Mouse (Mus musculus): ENCODE measurements around the gene Olfr1249. TPM values are rescaled to one million over a fixed set of nuclear protein-coding genes. Genes with fewer than 3 reads are reported as not detected.
"Not testable (repeated sequence)": the region's sequence is repeated elsewhere in the genome, so short reads cannot be mapped to it uniquely, and the experiment has no call there.

The Olfr1249 gene
- polyA plus RNA-seq (2011; ENCODE audit: insufficient read length, low read depth, missing spikeins), result not detected in 2 replicates

DNA sequence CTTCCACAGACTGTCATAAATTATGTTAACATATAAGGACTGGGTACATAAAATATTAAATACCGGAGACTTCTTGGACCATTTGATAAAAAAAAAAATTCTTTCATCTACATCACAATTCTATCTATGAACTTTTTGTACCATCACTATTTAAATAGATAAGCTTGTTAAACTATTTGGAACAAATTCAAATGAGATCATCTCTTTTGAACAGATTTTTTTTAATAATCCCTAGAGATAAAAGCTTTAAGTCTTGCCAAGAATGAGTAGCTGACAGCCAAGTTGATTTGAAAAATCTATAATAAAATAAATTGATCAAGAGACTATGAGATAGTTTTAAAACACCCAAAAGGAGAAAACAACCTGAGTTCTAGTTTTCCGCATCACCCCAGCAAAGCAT is at the start of gene Olfr1249:
Gene Olfr1249 (minus strand): TSS at position 101 of the 400 bp plus-strand sequence.
- TF ChIP-seq CTCF (IDR thresholded peaks at IDR 0.05; ENCODE audit: borderline replicate concordance, insufficient read depth, low read length) (no peak), POLR2A (IDR thresholded peaks at IDR 0.05; ENCODE audit: low read depth, low read length) (no peak)
- H3K27ac ChIP-seq (ENCODE audit: insufficient read depth, low read length), result no peak within 1 kb of the TSS
- no peak within 1 kb of the TSS for H3K4me3 ChIP-seq (ENCODE audit: insufficient read depth, low read length)

DNA sequence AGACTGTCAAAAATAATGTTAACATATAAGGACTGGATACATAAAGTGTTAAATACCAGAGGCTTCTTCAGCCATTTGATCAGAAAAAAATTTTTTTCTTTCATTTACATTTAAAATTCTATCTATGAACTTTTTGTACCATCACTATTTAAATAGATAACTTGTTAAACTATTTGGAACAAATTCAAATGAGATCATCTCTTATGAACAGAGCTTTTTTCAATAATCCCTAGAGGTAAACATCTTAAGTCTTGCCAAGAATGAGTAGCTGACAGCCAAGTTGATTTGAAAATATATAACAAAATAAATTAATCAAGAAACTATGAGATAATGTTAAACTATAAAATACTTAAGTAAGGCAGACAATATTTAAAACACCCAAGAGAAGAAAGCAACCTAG is 37.1 kb upstream of the Olfr1249 start, which contains the start of gene Olfr1251:
Gene Olfr1251 (minus strand): TSS at position 101 of the 400 bp plus-strand sequence.
- no peak within 1 kb of the TSS for H3K27ac ChIP-seq (ENCODE audit: insufficient read depth, low read length)
- H3K4me3 ChIP-seq (ENCODE audit: insufficient read depth, low read length), result no peak within 1 kb of the TSS
- TF ChIP-seq CTCF (IDR thresholded peaks at IDR 0.05; ENCODE audit: borderline replicate concordance, insufficient read depth, low read length), result no peak
- TF ChIP-seq POLR2A (IDR thresholded peaks at IDR 0.05; ENCODE audit: low read depth, low read length), result no peak
- H3K4me1 ChIP-seq (ENCODE audit: control insufficient read depth, insufficient read depth, low read length), result no peaks in the 10 kb centered on the region

More for the DNA sequence above, at the start of gene Olfr1249:
- no peaks in the 10 kb centered on the region for H3K4me1 ChIP-seq (ENCODE audit: control insufficient read depth, insufficient read depth, low read length)

DNA sequence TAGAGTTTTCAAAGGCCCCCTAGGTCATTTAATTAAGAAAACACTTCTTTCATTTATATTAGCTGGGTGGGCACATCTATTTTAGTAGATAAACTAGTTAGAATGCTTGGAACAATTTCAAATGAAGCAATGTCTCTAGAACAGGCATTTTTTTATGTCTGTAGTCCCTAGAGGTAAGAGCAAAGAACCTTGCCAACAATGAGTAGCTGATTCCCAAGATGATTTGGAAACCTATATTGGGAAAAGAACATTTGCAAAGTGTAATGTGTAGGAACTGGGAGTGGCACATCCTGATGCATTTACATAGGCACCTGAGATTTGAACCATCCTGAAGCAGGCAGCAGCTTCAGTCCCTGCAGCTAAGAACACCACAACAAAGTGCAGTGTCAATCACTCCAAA is 26.6 kb upstream of the Olfr1249 start, which contains the start of gene Olfr1250:
Gene Olfr1250 (minus strand): TSS at position 101 of the 400 bp plus-strand sequence.
- H3K4me3 ChIP-seq (ENCODE audit: insufficient read depth, low read length), result no peak within 1 kb of the TSS
- no peak for TF ChIP-seq CTCF (IDR thresholded peaks at IDR 0.05; ENCODE audit: borderline replicate concordance, insufficient read depth, low read length)
- TF ChIP-seq POLR2A (IDR thresholded peaks at IDR 0.05; ENCODE audit: low read depth, low read length), result no peak
- no peaks in the 10 kb centered on the region for H3K4me1 ChIP-seq (ENCODE audit: control insufficient read depth, insufficient read depth, low read length)
- no peak within 1 kb of the TSS for H3K27ac ChIP-seq (ENCODE audit: insufficient read depth, low read length)

DNA sequence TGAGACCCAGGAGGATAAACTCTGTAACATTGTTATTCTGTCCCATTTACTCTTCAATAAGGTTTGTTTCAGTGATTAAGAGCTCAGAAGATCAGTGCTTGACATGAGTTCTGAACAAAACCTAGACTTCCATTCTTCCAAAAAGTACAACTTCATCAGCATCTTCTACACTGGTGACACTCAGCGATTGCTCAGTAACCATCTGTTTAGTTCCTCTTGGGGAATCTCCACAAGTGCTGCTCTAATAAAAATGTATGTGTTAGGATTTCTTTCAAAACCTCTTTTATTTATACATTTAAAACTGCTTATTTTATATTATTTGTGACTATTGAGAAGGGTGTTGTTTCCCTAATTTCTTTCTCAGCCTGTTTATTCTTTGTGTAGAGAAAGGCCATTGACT is 16.6 kb downstream of the Olfr1249 start, which contains the start of gene Olfr1248:
Gene Olfr1248 (minus strand): TSS at position 101 of the 400 bp plus-strand sequence.
- H3K4me1 ChIP-seq (ENCODE audit: control insufficient read depth, insufficient read depth, low read length); H3K27ac ChIP-seq (ENCODE audit: insufficient read depth, low read length); H3K4me3 ChIP-seq (ENCODE audit: insufficient read depth, low read length): not testable (repeated sequence)

DNA sequence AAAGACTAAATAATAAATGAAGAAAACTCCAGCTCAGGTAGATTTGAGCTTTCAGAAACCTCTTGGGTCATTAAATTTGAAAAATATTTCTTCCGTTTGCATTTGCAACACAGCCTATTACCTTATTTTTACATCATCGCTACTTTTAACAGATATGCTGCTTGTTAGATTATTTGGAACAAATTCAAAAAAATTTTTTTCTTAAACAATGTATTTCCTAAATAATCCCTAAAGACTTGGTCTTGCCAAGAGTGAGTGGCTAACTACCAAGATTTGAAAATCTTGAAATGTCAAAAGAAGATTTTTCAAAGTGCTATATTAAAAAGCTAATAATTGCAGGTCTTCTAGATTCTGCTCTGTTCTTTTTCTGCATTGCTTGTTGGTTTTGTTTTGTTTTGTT is 20.8 kb downstream of the Olfr1249 start, which contains the start of gene Olfr1247:
Gene Olfr1247 (minus strand): TSS at position 101 of the 400 bp plus-strand sequence.
- H3K4me1 ChIP-seq (ENCODE audit: control insufficient read depth, insufficient read depth, low read length), result no peaks in the 10 kb centered on the region
- TF ChIP-seq CTCF (IDR thresholded peaks at IDR 0.05; ENCODE audit: borderline replicate concordance, insufficient read depth, low read length) (no peak), POLR2A (IDR thresholded peaks at IDR 0.05; ENCODE audit: low read depth, low read length) (no peak)
- H3K4me3 ChIP-seq (ENCODE audit: insufficient read depth, low read length), result no peak within 1 kb of the TSS
- no peak within 1 kb of the TSS for H3K27ac ChIP-seq (ENCODE audit: insufficient read depth, low read length)

DNA sequence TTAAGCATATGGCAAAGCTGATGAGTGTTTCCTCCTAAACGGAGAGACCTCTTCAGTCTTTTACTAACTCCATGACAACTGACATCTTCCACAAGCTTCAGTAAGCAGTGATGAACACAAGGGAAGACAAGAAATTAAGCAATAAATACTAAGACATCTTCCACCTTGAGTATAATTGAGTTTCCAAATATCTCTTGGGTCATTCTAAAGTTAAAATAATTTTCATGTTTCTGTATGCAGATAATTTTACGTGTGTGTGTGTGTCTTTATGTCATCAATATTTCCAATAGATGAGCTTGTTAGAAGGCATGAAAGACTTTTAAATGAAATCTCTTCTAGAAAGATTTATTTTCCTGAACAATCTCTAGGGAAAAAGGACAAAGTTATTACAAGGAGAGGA is 41.7 kb downstream of the Olfr1249 start, which contains the start of gene Olfr1246:
Gene Olfr1246 (minus strand): TSS at position 101 of the 400 bp plus-strand sequence.
- H3K4me3 ChIP-seq (ENCODE audit: insufficient read depth, low read length), result no peak within 1 kb of the TSS
- TF ChIP-seq POLR2A (IDR thresholded peaks at IDR 0.05; ENCODE audit: low read depth, low read length), result no peak
- TF ChIP-seq CTCF (IDR thresholded peaks at IDR 0.05; ENCODE audit: borderline replicate concordance, insufficient read depth, low read length), result no peak

More for the DNA sequence above, 41.7 kb downstream of the Olfr1249 start, which contains the start of gene Olfr1246:
- no peak within 1 kb of the TSS for H3K27ac ChIP-seq (ENCODE audit: insufficient read depth, low read length)
- no peaks in the 10 kb centered on the region for H3K4me1 ChIP-seq (ENCODE audit: control insufficient read depth, insufficient read depth, low read length)

Other genes starting within 250 kb of the Olfr1249 start
- gene Olfr1238, start 225.3 kb downstream of the Olfr1249 start, polyA plus RNA-seq (2011; ENCODE audit: insufficient read length, low read depth, missing spikeins), result not detected in 2 replicates
- not detected in 2 replicates for gene Olfr1239, start 214.6 kb downstream of the Olfr1249 start, polyA plus RNA-seq (2011; ENCODE audit: insufficient read length, low read depth, missing spikeins)
- gene Olfr1240, start 192.0 kb downstream of the Olfr1249 start, polyA plus RNA-seq (2011; ENCODE audit: insufficient read length, low read depth, missing spikeins), result not detected in 2 replicates
- not detected in 2 replicates for gene Olfr1241, start 147.9 kb downstream of the Olfr1249 start, polyA plus RNA-seq (2011; ENCODE audit: insufficient read length, low read depth, missing spikeins)
- not detected in 2 replicates for gene Olfr1242, start 136.6 kb downstream of the Olfr1249 start, polyA plus RNA-seq (2011; ENCODE audit: insufficient read length, low read depth, missing spikeins)
- not detected in 2 replicates for gene Olfr1243, start 103.5 kb downstream of the Olfr1249 start, polyA plus RNA-seq (2011; ENCODE audit: insufficient read length, low read depth, missing spikeins)
- gene Olfr1245, start 56.5 kb downstream of the Olfr1249 start, polyA plus RNA-seq (2011; ENCODE audit: insufficient read length, low read depth, missing spikeins), result not detected in 2 replicates
- not detected in 2 replicates for gene Olfr1246, start 41.8 kb downstream of the Olfr1249 start, polyA plus RNA-seq (2011; ENCODE audit: insufficient read length, low read depth, missing spikeins)
- gene Olfr1247, start 20.9 kb downstream of the Olfr1249 start, polyA plus RNA-seq (2011; ENCODE audit: insufficient read length, low read depth, missing spikeins), result not detected in 2 replicates
- gene Olfr1248, start 16.7 kb downstream of the Olfr1249 start, polyA plus RNA-seq (2011; ENCODE audit: insufficient read length, low read depth, missing spikeins), result not detected in 2 replicates
- gene Olfr1250, start 26.5 kb upstream of the Olfr1249 start, polyA plus RNA-seq (2011; ENCODE audit: insufficient read length, low read depth, missing spikeins), result not detected in 2 replicates
- not detected in 2 replicates for gene Olfr1251, start 37.0 kb upstream of the Olfr1249 start, polyA plus RNA-seq (2011; ENCODE audit: insufficient read length, low read depth, missing spikeins)
- gene Olfr1252, start 90.0 kb upstream of the Olfr1249 start, polyA plus RNA-seq (2011; ENCODE audit: insufficient read length, low read depth, missing spikeins), result not detected in 2 replicates
- gene Olfr1253, start 122.1 kb upstream of the Olfr1249 start, polyA plus RNA-seq (2011; ENCODE audit: insufficient read length, low read depth, missing spikeins), result not detected in 2 replicates
- gene Olfr1254, start 158.6 kb upstream of the Olfr1249 start, polyA plus RNA-seq (2011; ENCODE audit: insufficient read length, low read depth, missing spikeins), result not detected in 2 replicates
- not detected in 2 replicates for gene Olfr1255, start 177.1 kb upstream of the Olfr1249 start, polyA plus RNA-seq (2011; ENCODE audit: insufficient read length, low read depth, missing spikeins)
- not detected in 2 replicates for gene Olfr1256, start 206.6 kb upstream of the Olfr1249 start, polyA plus RNA-seq (2011; ENCODE audit: insufficient read length, low read depth, missing spikeins)
- not detected in 2 replicates for gene Olfr48, start 213.2 kb upstream of the Olfr1249 start, polyA plus RNA-seq (2011; ENCODE audit: insufficient read length, low read depth, missing spikeins)
- not detected in 2 replicates for gene Olfr1257, start 243.5 kb upstream of the Olfr1249 start, polyA plus RNA-seq (2011; ENCODE audit: insufficient read length, low read depth, missing spikeins)

All from embryonic fibroblast, embryonic 13.5 days (primary cell).